Mouse (Mus musculus) macrophage (primary cell): Measurements from ENCODE around the gene Ssna1. TPM values are rescaled to one million over a fixed set of nuclear protein-coding genes. Genes with fewer than 3 reads are reported as not detected.

ENCODE experiments used
- H3K27ac ChIP-seq: fragments of 350-480 bp; formaldehyde crosslinking; 2 replicates; pipeline ENCODE4 v1.9.0; 2021
- H3K36me3 ChIP-seq: fragments of 350-480 bp; formaldehyde crosslinking; 2 replicates; pipeline ENCODE4 v1.9.0; 2021; ENCODE audit errors: inconsistent target
- H3K4me3 ChIP-seq: fragments of 350-480 bp; formaldehyde crosslinking; 2 replicates; pipeline ENCODE4 v1.9.0; 2021; ENCODE audit errors: inconsistent target
- H3K79me2 ChIP-seq: fragments of 350-480 bp; formaldehyde crosslinking; 2 replicates; pipeline ENCODE4 v1.9.0; 2021; ENCODE audit errors: inconsistent target
- WGBS: methylation state at CpG from one replicate; pipeline ENCODE4 v1.1.7; 2026; ENCODE audit warnings: inconsistent platforms; ENCODE audit not compliant: missing documents; 5-methylcytosine and 5-hydroxymethylcytosine counted together
- polyA plus RNA-seq: library from polyadenylated mRNA; stranded (reverse); fragments of 250-400 nt; gene quantifications from 3 replicates; pipeline ENCODE4 v1.2.4, GENCODE M21; 2018; ENCODE audit warnings: inconsistent platforms

Ssna1 gene
- polyA plus RNA-seq, 1 experiment from 2014 or later, result 26.0 TPM

GRCm38 (mm10) chr2:25297093-25297492 lies 24.9 kb upstream of the Ssna1 start:
- H3K79me2 ChIP-seq, result no peaks in the 10 kb centered on the region
- no peak overlapping the region for H3K4me3 ChIP-seq
- no peaks in the 10 kb centered on the region for H3K36me3 ChIP-seq
- H3K27ac ChIP-seq, result no peak overlapping the region
- 66% methylated on average over 8 of the region's 8 CpGs for WGBS

DNA sequence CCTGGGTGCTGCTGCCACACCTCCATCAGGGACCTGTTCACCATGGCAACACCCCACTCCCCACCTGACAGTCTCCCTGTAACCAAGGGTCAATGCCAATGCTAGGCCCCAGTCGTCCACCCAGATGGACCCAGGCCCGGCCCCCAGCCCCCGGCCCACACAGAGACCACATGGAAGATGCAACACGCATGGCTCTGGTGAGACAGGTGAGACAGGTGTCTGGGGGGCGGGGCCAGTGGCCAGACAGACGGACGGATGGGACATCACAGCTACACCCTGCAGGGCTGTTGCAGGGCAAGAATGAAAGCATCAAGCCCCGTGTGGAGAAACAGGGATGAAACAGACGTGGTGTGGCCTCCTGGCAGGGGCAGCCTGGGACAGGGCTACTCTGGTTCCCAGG lies 21.5 kb upstream of the Ssna1 start:
- Histone ChIP-seq H3K4me3 (no peak overlapping the region), H3K79me2 (no peaks in the 10 kb centered on the region), H3K27ac (no peak overlapping the region), H3K36me3 (no peaks in the 10 kb centered on the region)
- WGBS, result 82% methylated on average over 9 of the region's 9 CpGs

DNA sequence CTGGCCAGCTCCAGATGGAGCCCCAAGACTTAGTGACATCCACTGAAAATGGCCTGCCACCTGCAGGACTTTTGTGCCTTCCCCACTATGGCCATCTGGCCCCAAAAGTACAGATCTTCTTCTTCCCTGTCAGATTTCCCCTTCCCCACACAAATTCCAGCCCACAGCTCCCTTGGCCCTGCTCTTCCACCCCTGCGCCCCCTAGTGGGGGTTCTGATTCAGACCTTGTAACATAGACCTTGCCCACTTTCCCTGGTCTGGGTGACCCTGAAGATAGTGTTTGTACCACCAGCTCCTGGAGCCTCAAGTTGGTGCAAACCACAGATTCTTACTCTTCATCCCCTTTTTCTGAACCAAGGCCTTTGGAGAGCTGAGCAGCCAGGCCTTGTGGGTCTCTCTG lies 20.6 kb upstream of the Ssna1 start:
- Histone ChIP-seq H3K36me3 (no peaks in the 10 kb centered on the region), H3K79me2 (no peaks in the 10 kb centered on the region), H3K4me3 (no peak overlapping the region), H3K27ac (no peak overlapping the region)
- WGBS, result 0% methylated on average over 1 of the region's 1 CpGs

- H3K4me3 ChIP-seq, result no peak overlapping the region
Observed at GRCm38 (mm10) chr2:25292054-25292544, 19.9 kb upstream of the Ssna1 start.

GRCm38 (mm10) chr2:25291184-25292053 lies 19.2 kb upstream of the Ssna1 start:
- H3K36me3 ChIP-seq, result no peaks in the 10 kb centered on the region
- no peak overlapping the region for H3K27ac ChIP-seq
- no peak overlapping the region for H3K4me3 ChIP-seq
- H3K79me2 ChIP-seq, result no peaks in the 10 kb centered on the region
- 14% methylated on average over 29 of the region's 32 CpGs for WGBS

More at GRCm38 (mm10) chr2:25292054-25292544, 19.9 kb upstream of the Ssna1 start:
- 11% methylated on average over 42 of the region's 43 CpGs for WGBS
- Histone ChIP-seq H3K79me2 (no peaks in the 10 kb centered on the region), H3K36me3 (no peaks in the 10 kb centered on the region), H3K27ac (no peak overlapping the region)

- Histone ChIP-seq H3K36me3 (no peaks in the 10 kb centered on the region), H3K4me3 (no peak overlapping the region), H3K27ac (no peak overlapping the region), H3K79me2 (no peaks in the 10 kb centered on the region)
- 2% methylated on average over 18 of the region's 18 CpGs for WGBS
Observed at GRCm38 (mm10) chr2:25290816-25291130, 18.5 kb upstream of the Ssna1 start.

DNA sequence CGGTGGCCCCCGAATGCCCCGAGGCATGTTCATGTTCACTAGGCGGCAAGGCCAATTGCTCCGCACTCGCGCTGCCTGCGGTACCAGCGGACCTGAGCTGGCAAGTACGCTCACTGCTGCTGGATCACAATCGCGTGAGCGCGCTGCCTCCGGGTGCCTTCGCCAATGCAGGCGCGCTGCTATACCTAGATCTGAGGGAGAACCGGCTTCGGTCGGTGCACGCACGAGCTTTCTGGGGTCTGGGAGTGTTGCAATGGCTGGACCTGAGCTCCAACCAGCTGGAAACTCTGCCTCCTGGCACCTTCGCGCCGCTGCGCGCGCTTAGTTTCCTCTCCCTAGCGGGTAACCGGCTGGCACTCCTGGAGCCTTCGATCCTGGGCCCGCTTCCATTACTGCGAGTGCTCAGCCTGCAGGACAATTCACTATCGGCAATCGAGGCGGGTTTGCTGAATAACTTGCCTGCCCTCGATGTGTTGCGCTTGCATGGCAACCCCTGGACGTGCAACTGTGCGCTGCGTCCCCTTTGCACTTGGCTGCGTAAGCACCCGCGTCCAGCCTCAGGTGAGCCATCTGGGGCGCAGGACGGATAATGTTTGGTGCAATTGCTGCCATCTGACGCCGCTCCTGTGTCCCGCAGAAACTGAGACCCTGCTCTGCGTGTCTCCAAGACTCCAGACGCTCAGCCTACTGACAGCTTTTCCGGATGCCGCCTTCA lies 18.0 kb upstream of the Ssna1 start:
- H3K79me2 ChIP-seq, result no peaks in the 10 kb centered on the region
- peaks cover 5% of the 10 kb centered on the region for H3K36me3 ChIP-seq
- no peak overlapping the region for H3K4me3 ChIP-seq
- WGBS, result 4% methylated on average over 54 of the region's 54 CpGs
- H3K27ac ChIP-seq, result no peak overlapping the region

DNA sequence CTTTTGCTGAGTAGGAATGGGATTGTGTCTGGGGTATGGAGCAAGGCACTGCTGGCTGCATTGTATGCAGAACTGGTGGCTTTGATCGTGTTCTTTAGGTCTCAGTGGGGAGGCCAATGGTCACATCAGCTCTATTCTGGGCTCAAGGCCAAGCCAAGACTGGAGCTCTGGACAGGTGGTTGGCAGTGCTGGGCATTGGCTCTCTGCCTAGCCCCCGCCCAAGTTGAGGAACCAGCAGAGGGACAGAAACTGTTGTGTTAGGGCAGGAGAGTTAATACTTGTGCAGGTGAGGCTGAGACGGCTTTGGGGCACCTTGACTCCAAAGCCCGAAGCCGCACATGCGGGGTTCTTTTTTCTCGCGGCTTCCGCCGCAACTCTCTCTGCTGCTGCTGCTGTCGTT lies 17.4 kb upstream of the Ssna1 start, which contains the start of gene Lrrc26:
Gene Lrrc26 (plus strand): TSS at position 265 of the 400 bp plus-strand sequence.
- peaks cover 11% of the 10 kb centered on the region for H3K36me3 ChIP-seq
- 9% methylated on average over 11 of the region's 11 CpGs for WGBS
- H3K4me3 ChIP-seq, result no peak within 1 kb of the TSS
- no peak within 1 kb of the TSS for H3K27ac ChIP-seq
- H3K79me2 ChIP-seq, result no peaks in the 10 kb centered on the region

- no peak overlapping the region for H3K4me3 ChIP-seq
- H3K36me3 ChIP-seq, result peaks cover 19% of the 10 kb centered on the region
- 87% methylated on average over 7 of the region's 7 CpGs for WGBS
- no peaks in the 10 kb centered on the region for H3K79me2 ChIP-seq
- no peak overlapping the region for H3K27ac ChIP-seq
Observed at GRCm38 (mm10) chr2:25288734-25289345, 16.6 kb upstream of the Ssna1 start.

- H3K79me2 ChIP-seq, result no peaks in the 10 kb centered on the region
- H3K4me3 ChIP-seq, result no peak within 1 kb of the TSS
- H3K27ac ChIP-seq, result no peak within 1 kb of the TSS
- WGBS, result 93% methylated on average over 6 of the region's 6 CpGs
- H3K36me3 ChIP-seq, result peaks cover 27% of the 10 kb centered on the region
Observed at GRCm38 (mm10) chr2:25287927-25288649, 15.8 kb upstream of the Ssna1 start, which contains the start of gene Tmem210. Tmem210 (plus strand) TSS chr2:25288145.

- Histone ChIP-seq H3K36me3 (peaks cover 37% of the 10 kb centered on the region), H3K27ac (no peak overlapping the region), H3K4me3 (no peak overlapping the region), H3K79me2 (no peaks in the 10 kb centered on the region)
- WGBS, result 47% methylated on average over 7 of the region's 7 CpGs
Observed at GRCm38 (mm10) chr2:25286837-25287636, 14.8 kb upstream of the Ssna1 start.

GRCm38 (mm10) chr2:25286314-25286713 lies 14.1 kb upstream of the Ssna1 start:
- H3K27ac ChIP-seq, result no peak overlapping the region
- peaks cover 43% of the 10 kb centered on the region for H3K36me3 ChIP-seq
- no peaks in the 10 kb centered on the region for H3K79me2 ChIP-seq
- no peak overlapping the region for H3K4me3 ChIP-seq
- 89% methylated on average over 1 of the region's 1 CpGs for WGBS

DNA sequence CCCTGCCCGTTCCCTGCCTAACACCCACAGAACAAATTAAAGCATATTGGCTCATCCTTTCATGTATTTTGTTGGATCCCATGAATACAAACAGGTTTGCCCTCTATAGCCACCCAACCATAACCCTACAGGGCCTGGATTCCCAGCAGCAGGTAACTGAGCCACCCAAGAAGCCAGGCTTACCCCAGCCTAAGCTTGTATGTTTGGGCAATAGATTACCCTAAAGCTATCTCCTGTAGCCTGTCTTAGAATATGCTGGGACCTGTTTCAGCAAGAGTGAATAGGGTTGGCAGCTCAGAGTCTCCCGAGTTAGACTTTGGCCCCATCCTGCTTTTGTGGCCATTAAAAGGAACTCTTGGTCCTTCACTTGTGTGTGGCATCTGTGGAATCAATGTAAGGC lies 13.3 kb upstream of the Ssna1 start:
- Histone ChIP-seq H3K79me2 (no peaks in the 10 kb centered on the region), H3K4me3 (no peak overlapping the region), H3K27ac (no peak overlapping the region), H3K36me3 (peaks cover 50% of the 10 kb centered on the region)
- WGBS, result 92% methylated on average over 2 of the region's 2 CpGs
